Mouse (Mus musculus): ENCODE results near the gene Tbx3.

DNA sequence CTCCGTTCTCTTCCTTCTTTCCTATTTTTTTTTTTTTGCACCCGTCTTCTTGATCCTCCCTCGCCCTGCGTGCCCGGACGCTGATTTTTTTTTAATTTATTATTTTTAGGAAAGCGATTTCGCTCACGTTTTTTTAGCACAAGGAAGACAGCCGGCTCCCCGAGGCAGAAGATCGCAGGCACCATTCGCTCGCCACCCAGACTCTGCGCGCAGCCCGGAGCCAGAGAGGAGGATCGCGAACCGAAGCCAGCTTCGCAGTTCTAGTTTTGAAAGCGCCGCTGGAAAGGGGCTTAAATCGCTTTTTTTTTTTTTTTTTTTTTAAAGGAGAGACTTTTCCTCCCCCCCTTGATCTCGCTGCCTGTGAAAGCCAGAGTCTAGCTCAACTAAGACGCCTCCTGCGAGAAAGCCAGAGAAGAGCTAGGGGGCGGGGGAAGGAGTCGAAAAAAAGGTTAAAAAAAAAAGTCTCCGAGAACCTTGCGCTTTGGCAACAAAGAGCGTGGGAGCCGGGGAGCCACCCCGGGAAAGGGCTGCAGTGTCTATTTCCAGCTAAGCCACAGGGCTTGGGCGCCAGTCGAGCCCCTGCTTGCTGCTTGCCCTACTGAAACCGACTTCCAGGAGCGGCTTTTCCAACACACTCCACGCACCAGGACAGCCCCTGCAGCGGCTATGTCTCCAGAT lies 794 bp downstream of the Tbx3 start:
- TF ChIP-seq CTCF (IDR thresholded peaks at IDR 0.05; ENCODE audit: control insufficient read depth, insufficient read depth, insufficient read length) (no peak), USF1 (IDR thresholded peaks at IDR 0.05; ENCODE audit: low read depth) (no peak), CEBPB (IDR thresholded peaks at IDR 0.05; ENCODE audit: low read depth) (no peak), MYOD1 (IDR thresholded peaks at IDR 0.05; ENCODE audit: control insufficient read depth, insufficient read length, low read depth) (no peak)
